Mouse (Mus musculus): ENCODE data around the gene Srek1ip1. TPM values are rescaled to one million over a fixed set of nuclear protein-coding genes. Genes with fewer than 3 reads are reported as not detected.

The Srek1ip1 gene
- total and polyA plus RNA-seq, 3 experiments = 10.7 to 26.1 TPM; not detected in 1

- no peaks in the 10 kb centered on the region for H3K27me3 ChIP-seq (ENCODE audit: control insufficient read depth in 1 of 2, insufficient read depth in 2 of 2, low read length in 2 of 2)
- no peaks in the 10 kb centered on the region for H3K9me3 ChIP-seq (replicated peaks; ENCODE audit: insufficient read depth, low read length)
- peak; percentile 69 for DNase-seq (ENCODE audit: low read depth, low spot score)
- no peak overlapping the region for H3K27ac ChIP-seq (ENCODE audit: control insufficient read depth, low read depth, low read length)
- no peak overlapping the region for H3K9ac ChIP-seq (ENCODE audit: control insufficient read depth, low read depth, low read length, poor library complexity, severe bottlenecking)
- no peaks in the 10 kb centered on the region for H3K79me2 ChIP-seq (ENCODE audit: control insufficient read depth, insufficient read depth, low read length, poor library complexity)
- TF ChIP-seq USF1 (IDR thresholded peaks at IDR 0.05; ENCODE audit: low read depth, low read length) (no peak), E2F4 (IDR thresholded peaks at IDR 0.05; ENCODE audit: borderline replicate concordance, low read depth, low read length) (no peak), POLR2A (IDR thresholded peaks at IDR 0.05; ENCODE audit: control insufficient read depth in 1 of 2, insufficient read depth in 1 of 2, low read depth in 1 of 2, low read length in 2 of 2, poor library complexity in 1 of 2) (no peak), RCOR1 (IDR thresholded peaks at IDR 0.05; ENCODE audit: low read depth, low read length) (no peak), CTCF (IDR thresholded peaks at IDR 0.05 in 2 of 3, conservative IDR thresholded peaks at IDR 0.05 in 1 of 3; ENCODE audit: control insufficient read depth in 1 of 3, insufficient read depth in 1 of 3, low read depth in 2 of 3, low read length in 3 of 3, poor library complexity in 1 of 3, severe bottlenecking in 1 of 3) (peak in 2 of 3 experiments; percentile 41 to 78; a peak in 4 of 6 replicates), GABPA (IDR thresholded peaks at IDR 0.05; ENCODE audit: low read depth, low read length) (no peak), RAD21 (IDR thresholded peaks at IDR 0.05; ENCODE audit: low read depth, low read length) (peak; percentile 76), HCFC1 (IDR thresholded peaks at IDR 0.05; ENCODE audit: low read depth, low read length) (no peak), MYB (IDR thresholded peaks at IDR 0.05; ENCODE audit: low read depth, low read length) (no peak), MAX (IDR thresholded peaks at IDR 0.05; ENCODE audit: low read length) (no peak), USF2 (IDR thresholded peaks at IDR 0.05; ENCODE audit: borderline replicate concordance in 1 of 2, insufficient read depth in 1 of 2, low read depth in 1 of 2, low read length in 2 of 2) (no peak), ZC3H11A (IDR thresholded peaks at IDR 0.05; ENCODE audit: low read depth, low read length) (peak; percentile 66), ELF1 (IDR thresholded peaks at IDR 0.05; ENCODE audit: low read depth, low read length) (no peak), MAZ (IDR thresholded peaks at IDR 0.05; ENCODE audit: low read depth, low read length) (no peak), EP300 (IDR thresholded peaks at IDR 0.05; ENCODE audit: low read depth in 1 of 2, low read length in 2 of 2) (no peak), POLR2AphosphoS2 (IDR thresholded peaks at IDR 0.05; ENCODE audit: low read length) (no peak), SMC3 (IDR thresholded peaks at IDR 0.05; ENCODE audit: low read depth, low read length) (peak; percentile 89), ZMIZ1 (IDR thresholded peaks at IDR 0.05; ENCODE audit: low read depth, low read length) (no peak), KAT2A (conservative IDR thresholded peaks at IDR 0.05; ENCODE audit: low read depth, low read length) (no peak), POLR2AphosphoS5 (IDR thresholded peaks at IDR 0.05; ENCODE audit: borderline replicate concordance, low read depth, low read length) (no peak), TBP (IDR thresholded peaks at IDR 0.05; ENCODE audit: low read depth, low read length) (no peak)
- peaks cover 0 to 5% of the 10 kb centered on the region in 2 experiments; a peak in 2 of 4 replicates for H3K36me3 ChIP-seq (ENCODE audit: control insufficient read depth in 1 of 2, insufficient read depth in 2 of 2, low read length in 2 of 2)
- no peak overlapping the region for H3K4me3 ChIP-seq (ENCODE audit: control insufficient read depth in 1 of 2, insufficient read depth in 1 of 2, low read depth in 2 of 2, low read length in 2 of 2)
- no peaks in the 10 kb centered on the region for H3K4me1 ChIP-seq (ENCODE audit: control insufficient read depth in 1 of 2, insufficient read depth in 2 of 2, low read length in 2 of 2)
These were observed 13.4 kb downstream of the Srek1ip1 start for GRCm38 (mm10) chr13:104805681-104806080.

DNA sequence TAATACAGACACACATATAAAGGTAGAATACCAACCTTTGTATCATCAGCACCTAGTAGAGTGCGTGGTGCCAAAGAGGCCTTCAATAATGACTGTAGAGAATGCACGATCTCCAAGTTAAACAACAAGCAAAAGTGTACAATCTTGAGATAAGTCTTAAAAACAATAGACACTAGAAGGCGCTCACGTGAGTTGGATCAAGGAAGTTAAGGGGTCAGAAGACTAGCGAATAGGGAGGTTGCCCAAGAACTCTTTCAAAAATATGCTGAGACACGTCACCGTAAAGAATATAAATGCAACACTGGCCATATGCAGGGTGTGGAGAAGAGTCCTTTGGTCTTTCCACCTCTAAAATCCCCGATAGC is 24.0 kb downstream of the Srek1ip1 start:
- TF ChIP-seq USF1 (IDR thresholded peaks at IDR 0.05; ENCODE audit: low read depth, low read length) (peak; percentile 63), TBP (IDR thresholded peaks at IDR 0.05; ENCODE audit: low read depth, low read length) (no peak), CTCF (IDR thresholded peaks at IDR 0.05 in 2 of 3, conservative IDR thresholded peaks at IDR 0.05 in 1 of 3; ENCODE audit: control insufficient read depth in 1 of 3, insufficient read depth in 1 of 3, low read depth in 2 of 3, low read length in 3 of 3, poor library complexity in 1 of 3, severe bottlenecking in 1 of 3) (peak in 1 of 3 experiments; percentile 40; a peak in 2 of 6 replicates), ZNF384 (IDR thresholded peaks at IDR 0.05; ENCODE audit: low read depth, low read length) (no peak), E2F4 (IDR thresholded peaks at IDR 0.05; ENCODE audit: borderline replicate concordance, low read depth, low read length) (no peak), MYB (IDR thresholded peaks at IDR 0.05; ENCODE audit: low read depth, low read length) (no peak), MAZ (IDR thresholded peaks at IDR 0.05; ENCODE audit: low read depth, low read length) (no peak), ELF1 (IDR thresholded peaks at IDR 0.05; ENCODE audit: low read depth, low read length) (no peak), BHLHE40 (IDR thresholded peaks at IDR 0.05; ENCODE audit: borderline replicate concordance, low read depth, low read length) (peak; percentile 89), MEF2A (IDR thresholded peaks at IDR 0.05; ENCODE audit: extremely low read depth, insufficient replicate concordance, low read depth, low read length, poor library complexity, severe bottlenecking) (no peak), SIN3A (IDR thresholded peaks at IDR 0.05; ENCODE audit: low read length) (no peak; the same call in 1 of the 2 replicates), TCF12 (IDR thresholded peaks at IDR 0.05; ENCODE audit: low read depth, low read length) (no peak)
- DNase-seq (ENCODE audit: low read depth, low spot score) = no peak
- H3K9ac ChIP-seq (ENCODE audit: control insufficient read depth, low read depth, low read length, poor library complexity, severe bottlenecking) = peak overlapping the region; percentile 96
- H3K79me2 ChIP-seq (ENCODE audit: control insufficient read depth, insufficient read depth, low read length, poor library complexity) = peaks cover 14% of the 10 kb centered on the region
- peak overlapping the region; percentile 83 to 96 for H3K4me3 ChIP-seq (ENCODE audit: control insufficient read depth in 1 of 2, insufficient read depth in 1 of 2, low read depth in 2 of 2, low read length in 2 of 2)
- H3K36me3 ChIP-seq (ENCODE audit: control insufficient read depth in 1 of 2, insufficient read depth in 2 of 2, low read length in 2 of 2) = peaks cover 0 to 17% of the 10 kb centered on the region in 2 experiments; a peak in 2 of 4 replicates
- H3K27ac ChIP-seq (ENCODE audit: control insufficient read depth, low read depth, low read length) = peak overlapping the region; percentile 91
- peaks cover 5 to 6% of the 10 kb centered on the region in 2 experiments; a peak in 2 of 4 replicates for H3K4me1 ChIP-seq (ENCODE audit: control insufficient read depth in 1 of 2, insufficient read depth in 2 of 2, low read length in 2 of 2)
- H3K27me3 ChIP-seq (ENCODE audit: control insufficient read depth in 1 of 2, insufficient read depth in 2 of 2, low read length in 2 of 2) = no peaks in the 10 kb centered on the region
- no peaks in the 10 kb centered on the region for H3K9me3 ChIP-seq (replicated peaks; ENCODE audit: insufficient read depth, low read length)
